Mouse (Mus musculus): Measurements from ENCODE around the gene Abcc9. TPM values are rescaled to one million over a fixed set of nuclear protein-coding genes. Genes with fewer than 3 reads are reported as not detected.
A peak's percentile ranks its signal among the peaks of the same experiment; 100 is the strongest.
"Not testable (repeated sequence)": the region's sequence is repeated elsewhere in the genome, so short reads cannot be mapped to it uniquely, and the experiment has no call there.

The Abcc9 gene
- polyA plus RNA-seq, 1 experiment from 2014 or later, result 4.4 TPM

- ATAC-seq (ENCODE audit: low FRiP score, low TSS enrichment) (no peak), DNase-seq (no peak)
- Histone ChIP-seq H3K36me3 (ENCODE audit: control insufficient read depth, insufficient read depth, low read length) (no peaks in the 10 kb centered on the region), H3K9me3 (ENCODE audit: control insufficient read depth, low read length) (no peaks in the 10 kb centered on the region), H3K27ac (replicated peaks; ENCODE audit: low read depth, low read length) (no peak overlapping the region), H3K4me2 (ENCODE audit: low read length) (no peak overlapping the region), H3K27me3 (ENCODE audit: control insufficient read depth, insufficient read depth, low read length) (no peaks in the 10 kb centered on the region), H3K4me3 (replicated peaks; ENCODE audit: low read depth, low read length) (no peak overlapping the region), H3K4me1 (ENCODE audit: control insufficient read depth, insufficient read depth, low read length) (no peaks in the 10 kb centered on the region), H3K9ac (replicated peaks; ENCODE audit: low read length) (no peak overlapping the region)
- 92% methylated on average over 11 of the region's 11 CpGs for WGBS
These were observed 12.4 kb downstream of the Abcc9 start for GRCm38 (mm10) chr6:142689673-142690072.

- H3K27ac ChIP-seq (replicated peaks; ENCODE audit: low read depth, low read length), result no peak overlapping the region
- no peak for ATAC-seq (ENCODE audit: low FRiP score, low TSS enrichment)
- no peaks in the 10 kb centered on the region for H3K27me3 ChIP-seq (ENCODE audit: control insufficient read depth, insufficient read depth, low read length)
- no peaks in the 10 kb centered on the region for H3K4me1 ChIP-seq (ENCODE audit: control insufficient read depth, insufficient read depth, low read length)
- no peaks in the 10 kb centered on the region for H3K36me3 ChIP-seq (ENCODE audit: control insufficient read depth, insufficient read depth, low read length)
- no peak for DNase-seq
- no peak overlapping the region for H3K4me3 ChIP-seq (replicated peaks; ENCODE audit: low read depth, low read length)
- H3K4me2 ChIP-seq (ENCODE audit: low read length), result no peak overlapping the region
- WGBS, result 89% methylated on average over 7 of the region's 7 CpGs
- H3K9me3 ChIP-seq (ENCODE audit: control insufficient read depth, low read length), result no peaks in the 10 kb centered on the region
- H3K9ac ChIP-seq (replicated peaks; ENCODE audit: low read length), result no peak overlapping the region
These were observed 19.0 kb downstream of the Abcc9 start for GRCm38 (mm10) chr6:142682985-142683691.

GRCm38 (mm10) chr6:142670021-142670420 lies 32.1 kb downstream of the Abcc9 start:
- Histone ChIP-seq H3K27me3 (ENCODE audit: control insufficient read depth, insufficient read depth, low read length) (no peaks in the 10 kb centered on the region), H3K36me3 (ENCODE audit: control insufficient read depth, insufficient read depth, low read length) (no peaks in the 10 kb centered on the region), H3K9ac (replicated peaks; ENCODE audit: low read length) (no peak overlapping the region), H3K9me3 (ENCODE audit: control insufficient read depth, low read length) (no peaks in the 10 kb centered on the region), H3K27ac (replicated peaks; ENCODE audit: low read depth, low read length) (no peak overlapping the region), H3K4me2 (ENCODE audit: low read length) (no peak overlapping the region), H3K4me1 (ENCODE audit: control insufficient read depth, insufficient read depth, low read length) (no peaks in the 10 kb centered on the region), H3K4me3 (replicated peaks; ENCODE audit: low read depth, low read length) (no peak overlapping the region)
- ATAC-seq (ENCODE audit: low FRiP score, low TSS enrichment) (no peak), DNase-seq (no peak)
- WGBS, result 96% methylated on average over 2 of the region's 2 CpGs

GRCm38 (mm10) chr6:142669343-142669742 lies 32.8 kb downstream of the Abcc9 start:
- DNase-seq (no peak), ATAC-seq (ENCODE audit: low FRiP score, low TSS enrichment) (no peak)
- Histone ChIP-seq H3K4me3 (replicated peaks; ENCODE audit: low read depth, low read length) (no peak overlapping the region), H3K36me3 (ENCODE audit: control insufficient read depth, insufficient read depth, low read length) (no peaks in the 10 kb centered on the region), H3K9ac (replicated peaks; ENCODE audit: low read length) (no peak overlapping the region), H3K4me2 (ENCODE audit: low read length) (no peak overlapping the region), H3K27ac (replicated peaks; ENCODE audit: low read depth, low read length) (no peak overlapping the region), H3K4me1 (ENCODE audit: control insufficient read depth, insufficient read depth, low read length) (no peaks in the 10 kb centered on the region), H3K9me3 (ENCODE audit: control insufficient read depth, low read length) (no peaks in the 10 kb centered on the region), H3K27me3 (ENCODE audit: control insufficient read depth, insufficient read depth, low read length) (no peaks in the 10 kb centered on the region)
- 94% methylated on average over 6 of the region's 6 CpGs for WGBS

GRCm38 (mm10) chr6:142668831-142669230 lies 33.3 kb downstream of the Abcc9 start:
- DNase-seq, result no peak
- H3K27ac ChIP-seq (replicated peaks; ENCODE audit: low read depth, low read length), result no peak overlapping the region
- no peak overlapping the region for H3K4me3 ChIP-seq (replicated peaks; ENCODE audit: low read depth, low read length)
- H3K9me3 ChIP-seq (ENCODE audit: control insufficient read depth, low read length), result no peaks in the 10 kb centered on the region
- no peak for ATAC-seq (ENCODE audit: low FRiP score, low TSS enrichment)
- no peak overlapping the region for H3K4me2 ChIP-seq (ENCODE audit: low read length)
- H3K36me3 ChIP-seq (ENCODE audit: control insufficient read depth, insufficient read depth, low read length), result no peaks in the 10 kb centered on the region
- no peaks in the 10 kb centered on the region for H3K4me1 ChIP-seq (ENCODE audit: control insufficient read depth, insufficient read depth, low read length)
- no peak overlapping the region for H3K9ac ChIP-seq (replicated peaks; ENCODE audit: low read length)
- 92% methylated on average over 6 of the region's 6 CpGs for WGBS
- H3K27me3 ChIP-seq (ENCODE audit: control insufficient read depth, insufficient read depth, low read length), result no peaks in the 10 kb centered on the region

- no peaks in the 10 kb centered on the region for H3K27me3 ChIP-seq (ENCODE audit: control insufficient read depth, insufficient read depth, low read length)
- WGBS, result 60% methylated on average over 1 of the region's 1 CpGs
- H3K4me3 ChIP-seq (replicated peaks; ENCODE audit: low read depth, low read length), result no peak overlapping the region
- no peaks in the 10 kb centered on the region for H3K9me3 ChIP-seq (ENCODE audit: control insufficient read depth, low read length)
- no peak overlapping the region for H3K9ac ChIP-seq (replicated peaks; ENCODE audit: low read length)
- no peak for ATAC-seq (ENCODE audit: low FRiP score, low TSS enrichment)
- no peak for DNase-seq
- no peak overlapping the region for H3K4me2 ChIP-seq (ENCODE audit: low read length)
- no peaks in the 10 kb centered on the region for H3K36me3 ChIP-seq (ENCODE audit: control insufficient read depth, insufficient read depth, low read length)
- H3K27ac ChIP-seq (replicated peaks; ENCODE audit: low read depth, low read length), result no peak overlapping the region
- no peaks in the 10 kb centered on the region for H3K4me1 ChIP-seq (ENCODE audit: control insufficient read depth, insufficient read depth, low read length)
These were observed 33.7 kb downstream of the Abcc9 start for GRCm38 (mm10) chr6:142668419-142668766.

GRCm38 (mm10) chr6:142667701-142668418 lies 34.3 kb downstream of the Abcc9 start:
- Histone ChIP-seq H3K27me3 (ENCODE audit: control insufficient read depth, insufficient read depth, low read length) (no peaks in the 10 kb centered on the region), H3K4me2 (ENCODE audit: low read length) (no peak overlapping the region), H3K27ac (replicated peaks; ENCODE audit: low read depth, low read length) (no peak overlapping the region), H3K4me1 (ENCODE audit: control insufficient read depth, insufficient read depth, low read length) (no peaks in the 10 kb centered on the region), H3K9me3 (ENCODE audit: control insufficient read depth, low read length) (no peaks in the 10 kb centered on the region), H3K36me3 (ENCODE audit: control insufficient read depth, insufficient read depth, low read length) (no peaks in the 10 kb centered on the region), H3K9ac (replicated peaks; ENCODE audit: low read length) (no peak overlapping the region), H3K4me3 (replicated peaks; ENCODE audit: low read depth, low read length) (no peak overlapping the region)
- 91% methylated on average over 7 of the region's 7 CpGs for WGBS
- ATAC-seq (ENCODE audit: low FRiP score, low TSS enrichment), result no peak
- DNase-seq, result no peak

- H3K9me3 ChIP-seq (ENCODE audit: control insufficient read depth, low read length); ATAC-seq (ENCODE audit: low FRiP score, low TSS enrichment); DNase-seq; H3K4me1 ChIP-seq (ENCODE audit: control insufficient read depth, insufficient read depth, low read length); H3K36me3 ChIP-seq (ENCODE audit: control insufficient read depth, insufficient read depth, low read length); H3K27me3 ChIP-seq (ENCODE audit: control insufficient read depth, insufficient read depth, low read length); H3K4me2 ChIP-seq (ENCODE audit: low read length); H3K27ac ChIP-seq (replicated peaks; ENCODE audit: low read depth, low read length); H3K4me3 ChIP-seq (replicated peaks; ENCODE audit: low read depth, low read length); H3K9ac ChIP-seq (replicated peaks; ENCODE audit: low read length): not testable (repeated sequence)
- WGBS, result 95% methylated on average over 3 of the region's 3 CpGs
These were observed 40.1 kb downstream of the Abcc9 start for GRCm38 (mm10) chr6:142662056-142662455.

GRCm38 (mm10) chr6:142659038-142659437 lies 43.1 kb downstream of the Abcc9 start:
- Histone ChIP-seq H3K27me3 (ENCODE audit: control insufficient read depth, insufficient read depth, low read length) (no peaks in the 10 kb centered on the region), H3K4me2 (ENCODE audit: low read length) (no peak overlapping the region), H3K9me3 (ENCODE audit: control insufficient read depth, low read length) (no peaks in the 10 kb centered on the region), H3K9ac (replicated peaks; ENCODE audit: low read length) (no peak overlapping the region), H3K4me1 (ENCODE audit: control insufficient read depth, insufficient read depth, low read length) (no peaks in the 10 kb centered on the region), H3K36me3 (ENCODE audit: control insufficient read depth, insufficient read depth, low read length) (no peaks in the 10 kb centered on the region), H3K27ac (replicated peaks; ENCODE audit: low read depth, low read length) (no peak overlapping the region), H3K4me3 (replicated peaks; ENCODE audit: low read depth, low read length) (no peak overlapping the region)
- ATAC-seq (ENCODE audit: low FRiP score, low TSS enrichment) (no peak), DNase-seq (peak; percentile 11)
- 57% methylated on average over 5 of the region's 5 CpGs for WGBS

Measured in midbrain, embryonic 14.5 days (tissue).